Mouse (Mus musculus) lung, adult 2 months (tissue): ENCODE results near the gene Cdk12. TPM values are rescaled to one million over a fixed set of nuclear protein-coding genes. Genes with fewer than 3 reads are reported as not detected.
"Not testable (repeated sequence)": the region's sequence is repeated elsewhere in the genome, so short reads cannot be mapped to it uniquely, and the experiment has no call there.

Experiments used
- DNase-seq: peaks from one replicate; pipeline ENCODE4 v3.0.0; 2022
- H3K4me1 ChIP-seq: fragments of 200-500 bp; 2 replicates; pipeline ENCODE4 v1.6.1; 2011; ENCODE audit warnings: low read length; ENCODE audit not compliant: control insufficient read depth, insufficient read depth
- H3K4me3 ChIP-seq: fragments of 200-500 bp; replicated peaks from 2 replicates; pipeline ENCODE3; 2011; ENCODE audit warnings: low read depth, mild to moderate bottlenecking, control low read depth, low read length; ENCODE audit errors: extremely low read depth
- CTCF ChIP-seq: fragments of 200-500 bp; IDR thresholded peaks from 2 replicates; pipeline ENCODE4 v1.5.1; 2011; ENCODE audit warnings: mild to moderate bottlenecking, low read length, control low read depth; ENCODE audit not compliant: insufficient read depth
- POLR2A ChIP-seq: fragments of 200-500 bp; IDR thresholded peaks from 2 replicates; pipeline ENCODE4 v1.6.1; 2011; ENCODE audit warnings: low read depth, mild to moderate bottlenecking, control low read depth, low read length, borderline replicate concordance; ENCODE audit errors: extremely low read depth
- WGBS: fragments of 180-500 bp; shearing (Covaris S2); methylation state at CpG from one replicate; pipeline ENCODE4 v1.1.7; 2018; 5-methylcytosine and 5-hydroxymethylcytosine counted together
- polyA plus RNA-seq: library from polyadenylated mRNA; depleted of rRNA; stranded (reverse); fragments of >200 nt; gene quantifications from 2 replicates; pipeline ENCODE4 v1.2.3, GENCODE M21; 2012

Gene Cdk12
- polyA plus RNA-seq, 1 experiment: 13.9 TPM

GRCm38 (mm10) chr11:98203351-98203911 lies 572 bp downstream of the Cdk12 start:
- TF ChIP-seq POLR2A (no peak), CTCF (no peak)
- under 1% methylated on average over 37 of the region's 37 CpGs for WGBS
- peaks cover 4% of the 10 kb centered on the region for H3K4me1 ChIP-seq
- H3K4me3 ChIP-seq: peak overlapping the region; percentile 68
- DNase-seq: no peak

- under 1% methylated on average over 16 of the region's 16 CpGs for WGBS
- TF ChIP-seq CTCF (no peak), POLR2A (no peak)
- DNase-seq: peak; percentile 49
- peaks cover 4% of the 10 kb centered on the region for H3K4me1 ChIP-seq
- peak overlapping the region; percentile 68 for H3K4me3 ChIP-seq
Measured at GRCm38 (mm10) chr11:98203931-98204421, 1.1 kb downstream of the Cdk12 start.

DNA sequence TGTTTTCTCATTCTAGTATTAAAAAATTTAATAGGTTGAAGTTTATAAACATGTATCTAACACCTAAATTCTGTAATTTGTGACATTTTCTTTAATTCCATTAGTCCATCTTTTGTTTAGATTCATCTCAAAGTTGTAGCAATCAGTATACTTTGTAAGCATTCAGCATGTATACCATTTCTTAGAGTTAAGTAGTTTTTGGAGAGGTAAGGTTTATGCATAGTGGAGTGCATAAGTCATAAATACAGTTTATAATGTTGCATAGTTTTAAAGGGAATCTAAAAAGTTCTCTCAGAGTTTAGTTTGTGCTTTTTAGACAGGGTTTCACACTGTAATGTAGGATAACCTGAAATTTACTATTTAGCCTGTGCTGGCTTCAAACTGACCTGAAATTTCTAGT lies 2.6 kb downstream of the Cdk12 start:
- TF ChIP-seq CTCF (no peak), POLR2A (no peak)
- H3K4me3 ChIP-seq: peak overlapping the region; percentile 46

GRCm38 (mm10) chr11:98206281-98206680 lies 3.4 kb downstream of the Cdk12 start:
- not testable (repeated sequence) for H3K4me3 ChIP-seq, DNase-seq, H3K4me1 ChIP-seq
- WGBS: 66% methylated on average over 3 of the region's 3 CpGs

More for the DNA sequence above, 2.6 kb downstream of the Cdk12 start:
- DNase-seq: no peak
- H3K4me1 ChIP-seq: peaks cover 4% of the 10 kb centered on the region

DNA sequence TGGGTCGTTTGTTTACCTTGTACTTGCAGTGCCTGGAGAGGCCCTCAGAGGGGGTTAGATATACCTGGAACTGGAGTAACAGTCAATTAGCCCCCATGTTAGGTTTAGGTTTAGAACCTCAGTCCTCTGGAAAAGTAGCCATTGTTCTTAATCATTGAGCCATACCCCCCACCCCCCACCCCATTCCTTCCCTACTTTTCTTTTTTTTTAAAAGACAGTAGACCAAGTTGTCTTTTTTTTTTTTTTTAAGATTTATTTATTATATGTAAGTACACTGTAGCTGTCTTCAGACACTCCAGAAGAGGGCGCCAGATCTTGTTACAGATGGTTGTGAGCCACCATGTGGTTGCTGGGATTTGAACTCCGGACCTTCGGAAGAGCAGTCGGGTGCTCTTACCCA lies 6.8 kb downstream of the Cdk12 start:
- not testable (repeated sequence) for H3K4me1 ChIP-seq, DNase-seq, H3K4me3 ChIP-seq
- WGBS: 86% methylated on average over 5 of the region's 5 CpGs

DNA sequence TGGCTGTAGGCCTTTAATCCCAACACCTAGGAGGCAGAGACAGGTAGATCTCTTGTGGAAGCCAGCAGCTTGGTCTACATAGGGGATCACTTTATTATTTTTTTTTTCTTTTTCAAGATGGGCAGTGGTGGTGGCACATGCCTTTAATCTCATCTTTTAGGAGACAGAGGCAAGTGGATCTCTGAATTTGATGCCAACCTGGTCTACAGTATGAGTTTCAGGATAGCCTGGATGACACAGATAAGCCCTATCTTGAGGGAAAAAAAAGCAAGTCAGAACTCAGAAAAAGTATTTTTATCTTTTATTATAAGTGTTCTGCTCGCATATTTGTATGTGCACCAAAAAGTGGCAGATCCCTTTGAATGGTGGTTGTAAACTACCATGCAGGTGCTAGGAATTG lies 10.5 kb downstream of the Cdk12 start:
- 87% methylated on average over 1 of the region's 1 CpGs for WGBS
- TF ChIP-seq POLR2A (no peak), CTCF (no peak)
- no peak for DNase-seq
- Histone ChIP-seq H3K4me1 (no peaks in the 10 kb centered on the region; the same call in 1 of the 2 replicates), H3K4me3 (no peak overlapping the region)

GRCm38 (mm10) chr11:98226349-98226748 lies 23.5 kb downstream of the Cdk12 start:
- WGBS: 91% methylated on average over 1 of the region's 1 CpGs
- no peaks in the 10 kb centered on the region for H3K4me1 ChIP-seq
- DNase-seq: no peak
- H3K4me3 ChIP-seq: no peak overlapping the region
- TF ChIP-seq CTCF (no peak), POLR2A (no peak)

DNA sequence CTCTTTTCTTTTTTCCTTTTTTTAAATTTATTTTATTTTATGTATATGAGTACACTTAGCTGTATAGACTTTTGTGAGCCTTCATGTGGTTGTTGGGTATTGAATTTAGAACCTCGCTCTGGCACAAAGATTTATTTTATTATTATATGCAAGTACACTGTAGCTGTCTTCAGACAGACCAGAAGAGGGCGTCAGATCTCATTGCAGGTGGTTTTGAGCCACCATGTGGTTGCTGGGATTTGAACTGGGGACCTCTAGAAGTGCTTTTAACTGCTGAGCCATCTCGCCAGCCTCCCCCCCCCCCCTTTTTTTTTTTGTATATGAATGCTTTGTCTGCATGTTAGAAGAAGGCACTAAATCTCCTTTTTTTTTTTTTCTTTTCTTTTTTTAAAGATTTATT lies 35.6 kb downstream of the Cdk12 start:
- H3K4me1 ChIP-seq: no peaks in the 10 kb centered on the region
- DNase-seq: no peak
- TF ChIP-seq POLR2A: no peak
- TF ChIP-seq CTCF: no peak
- H3K4me3 ChIP-seq: no peak overlapping the region
- 82% methylated on average over 3 of the region's 3 CpGs for WGBS

- no peak overlapping the region for H3K4me3 ChIP-seq
- no peak for DNase-seq
- TF ChIP-seq POLR2A (no peak), CTCF (no peak)
- 88% methylated on average over 3 of the region's 3 CpGs for WGBS
- no peaks in the 10 kb centered on the region for H3K4me1 ChIP-seq
Measured at GRCm38 (mm10) chr11:98238995-98239394, 36.1 kb downstream of the Cdk12 start.

DNA sequence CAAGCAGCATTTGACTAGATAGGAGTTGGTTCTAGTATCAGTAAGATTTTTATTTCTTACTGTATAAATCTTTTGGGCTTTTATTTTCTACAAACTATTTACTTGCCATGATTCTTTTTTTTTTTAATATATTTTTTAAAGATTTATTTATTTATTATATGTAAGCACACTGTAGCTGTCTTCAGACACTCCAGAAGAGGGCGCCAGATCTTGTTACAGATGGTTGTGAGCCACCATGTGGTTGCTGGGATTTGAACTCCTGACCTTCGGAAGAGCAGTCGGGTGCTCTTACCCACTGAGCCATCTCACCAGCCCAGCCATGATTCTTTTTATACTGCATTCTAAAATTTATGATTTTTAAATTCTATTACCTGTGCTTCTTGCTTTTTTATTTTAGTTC lies 40.1 kb downstream of the Cdk12 start:
- DNase-seq: not testable (repeated sequence)
- 67% methylated on average over 3 of the region's 3 CpGs for WGBS

DNA sequence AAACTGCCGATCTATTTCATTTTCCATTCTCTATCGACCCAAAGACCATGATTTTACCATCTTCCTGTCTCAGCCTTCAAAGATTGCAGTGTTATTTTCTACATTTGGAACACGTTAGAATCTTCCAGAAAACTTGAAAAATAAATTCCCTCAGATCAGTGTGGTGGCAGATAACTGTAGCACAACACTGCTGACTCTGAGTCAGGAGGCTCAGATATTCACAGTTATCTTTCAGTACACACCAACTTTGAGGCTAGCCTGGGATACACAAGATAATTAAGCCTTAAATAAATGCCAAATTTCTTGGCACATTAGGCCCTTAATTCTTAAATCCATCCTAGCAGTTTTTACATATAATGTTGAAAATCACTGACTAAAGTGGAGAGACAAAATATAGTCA lies 41.6 kb downstream of the Cdk12 start:
- TF ChIP-seq CTCF (no peak), POLR2A (no peak)
- Histone ChIP-seq H3K4me3 (no peak overlapping the region), H3K4me1 (no peaks in the 10 kb centered on the region)
- DNase-seq: no peak
- WGBS: 91% methylated on average over 3 of the region's 3 CpGs

More for the DNA sequence above, 40.1 kb downstream of the Cdk12 start:
- not testable (repeated sequence) for H3K4me3 ChIP-seq, H3K4me1 ChIP-seq
